In the genomic region with DNA sequence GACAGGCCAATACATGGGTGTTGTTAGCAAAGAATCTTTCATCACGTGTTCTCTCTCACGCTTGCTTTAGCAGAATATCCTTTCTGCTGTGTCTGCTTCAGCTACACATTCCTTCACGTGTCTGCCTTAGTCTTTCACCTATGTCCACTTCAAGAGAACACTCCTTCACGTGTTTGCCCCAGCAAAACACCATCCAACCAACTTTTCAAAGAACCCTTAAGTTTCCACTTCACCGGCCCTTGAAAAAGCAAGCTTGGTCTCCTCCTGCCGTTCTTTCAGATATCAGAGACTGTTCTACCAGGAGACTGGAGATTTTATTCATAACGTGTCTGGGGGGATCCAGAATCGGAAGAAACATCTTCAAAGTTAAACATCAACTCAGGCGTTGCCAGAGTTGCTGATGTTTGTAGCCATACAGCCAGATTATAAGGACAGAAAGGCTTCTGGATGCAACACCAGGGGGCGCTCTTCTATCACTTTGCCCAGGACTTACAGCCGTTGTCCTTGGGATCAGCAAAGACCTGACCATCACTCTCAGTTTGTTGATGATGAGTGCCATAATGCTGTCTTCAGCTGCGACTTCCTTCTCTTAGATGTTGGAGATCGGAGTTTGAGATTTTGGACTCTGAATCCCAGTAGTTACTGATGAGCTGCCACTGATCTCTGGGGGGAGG, we compare ENCODE assay signal across 8 mouse cellular contexts. TPM values are rescaled to one million over a fixed set of nuclear protein-coding genes. Genes with fewer than 3 reads are reported as not detected.
DNase-seq lines count a peak whose midpoint lies in the region; ATAC-seq lines count a peak whose summit lies in the region.

No protein-coding gene starts in this region.

- H3K9me3 ChIP-seq in forebrain, embryonic 11.5 days (ENCODE audit: control insufficient read depth, low read length) = no peaks in the 10 kb centered on the region
- no peaks in the 10 kb centered on the region for H3K9me3 ChIP-seq in forebrain, embryonic 16.5 days (ENCODE audit: control insufficient read depth, low read length)

- no peak for ATAC-seq in forebrain, embryonic 11.5 days (replicated peaks; ENCODE audit: low FRiP score)
- no peak for ATAC-seq in forebrain, embryonic 16.5 days

- no peaks in the 10 kb centered on the region for H3K36me3 ChIP-seq in forebrain, embryonic 11.5 days (ENCODE audit: control insufficient read depth, insufficient read depth, low read length)
- no peaks in the 10 kb centered on the region for H3K36me3 ChIP-seq in forebrain, embryonic 16.5 days (ENCODE audit: control insufficient read depth, insufficient read depth)

- no peaks in the 10 kb centered on the region for H3K4me1 ChIP-seq in forebrain, embryonic 11.5 days (replicated peaks; ENCODE audit: control insufficient read depth, insufficient read depth, low read length)
- H3K4me1 ChIP-seq in forebrain, embryonic 16.5 days (replicated peaks; ENCODE audit: control insufficient read depth, insufficient read depth, low read length) = peaks cover 17% of the 10 kb centered on the region

- no peaks in the 10 kb centered on the region for H3K27me3 ChIP-seq in forebrain, embryonic 11.5 days (ENCODE audit: control insufficient read depth, insufficient read depth, low read length)
- H3K27me3 ChIP-seq in forebrain, embryonic 16.5 days (replicated peaks; ENCODE audit: control insufficient read depth, insufficient read depth, low read length) = no peaks in the 10 kb centered on the region

- H3K27ac ChIP-seq in forebrain, embryonic 11.5 days (ENCODE audit: low read depth, low read length) = no peak overlapping the region
- no peak overlapping the region for H3K27ac ChIP-seq in forebrain, embryonic 16.5 days (ENCODE audit: low read length)

- H3K4me3 ChIP-seq in forebrain, embryonic 11.5 days (ENCODE audit: low read depth, low read length) = no peak overlapping the region
- no peak overlapping the region for H3K4me3 ChIP-seq in forebrain, embryonic 16.5 days (replicated peaks; ENCODE audit: low read length)

- peak; percentile 89 for DNase-seq in forebrain, embryonic 11.5 days (ENCODE audit: low spot score)
- peak; percentile 47 for DNase-seq in right cerebral cortex, postnatal 4 days
- no peak for DNase-seq in right cerebral cortex, adult 18-20 months
- peak; percentile 44 for DNase-seq in cerebellum, adult 9-10 months
- peak; percentile 85 for DNase-seq in induced T-regulatory cell, adult 2 months (ENCODE audit: low read depth)
- DNase-seq in lung, postnatal 4 days = peak; percentile 56 to 67
- DNase-seq in thymus, postnatal 25 days = peak; percentile 47

- H3K9ac ChIP-seq in forebrain, embryonic 11.5 days (ENCODE audit: low read length) = no peak overlapping the region
- H3K9ac ChIP-seq in forebrain, embryonic 16.5 days (replicated peaks; ENCODE audit: low read depth, low read length) = no peak overlapping the region

- H3K4me2 ChIP-seq in forebrain, embryonic 11.5 days (ENCODE audit: low read depth, low read length, severe bottlenecking) = no peak overlapping the region
- H3K4me2 ChIP-seq in forebrain, embryonic 16.5 days (ENCODE audit: low read length) = no peak overlapping the region

- 34% methylated on average over 13 of the region's 13 CpGs for WGBS in forebrain, embryonic 11.5 days
- 34% methylated on average over 13 of the region's 13 CpGs for WGBS in forebrain, embryonic 16.5 days

RNA-seq across cellular contexts. Expression of a gene that starts 14.7 kb away (rescaled TPM):
- polyA plus RNA-seq in forebrain, embryonic 11.5 days (2014; fragmentation: Nextera tagmentation; extraction: Ambion mirVana) = 49.5 and 51.9 TPM in 2 replicates
- polyA plus RNA-seq in forebrain, embryonic 16.5 days (2015; fragmentation: Nextera tagmentation; extraction: Ambion mirVana) = 49.3 and 50.6 TPM in 2 replicates

RNA-seq across cellular contexts. Expression of a gene that starts 22.7 kb away (rescaled TPM):
- 98.6 and 108 TPM in 2 replicates for polyA plus RNA-seq in forebrain, embryonic 11.5 days (2014; fragmentation: Nextera tagmentation; extraction: Ambion mirVana)
- polyA plus RNA-seq in forebrain, embryonic 16.5 days (2015; fragmentation: Nextera tagmentation; extraction: Ambion mirVana) = 81.8 and 85.5 TPM in 2 replicates

RNA-seq across cellular contexts. Expression of a gene that starts 31.2 kb away (rescaled TPM):
- polyA plus RNA-seq in forebrain, embryonic 11.5 days (2014; fragmentation: Nextera tagmentation; extraction: Ambion mirVana) = 7.3 and 8.4 TPM in 2 replicates
- polyA plus RNA-seq in forebrain, embryonic 16.5 days (2015; fragmentation: Nextera tagmentation; extraction: Ambion mirVana) = 50.8 and 51.5 TPM in 2 replicates
